Mouse (Mus musculus): ENCODE data around the gene Zfp106. TPM values are rescaled to one million over a fixed set of nuclear protein-coding genes. Genes with fewer than 3 reads are reported as not detected.

Gene Zfp106
- total RNA-seq, 2 experiments from 2014 or later: 169 to 182 TPM

- no peak for TF ChIP-seq CTCF (IDR thresholded peaks at IDR 0.05)
- intact Hi-C loops (cut with DNase I): no loop called here
- no peak for DNase-seq (ENCODE audit: extremely low spot score in 1 of 2, low spot score in 2 of 2)
- Histone ChIP-seq H3K4me3 (no peak overlapping the region), H3K27ac (no peak overlapping the region)
Measured at GRCm38 (mm10) chr2:120496511-120496910, 67.1 kb downstream of the Zfp106 start.

GRCm38 (mm10) chr2:120493254-120493653, 70.4 kb downstream of the Zfp106 start:
- no peak for TF ChIP-seq CTCF (IDR thresholded peaks at IDR 0.05)
- intact Hi-C loops (cut with DNase I): no loop called here
- no peak for DNase-seq (ENCODE audit: extremely low spot score in 1 of 2, low spot score in 2 of 2)
- Histone ChIP-seq H3K27ac (no peak overlapping the region), H3K4me3 (no peak overlapping the region)

- no peak overlapping the region for H3K4me3 ChIP-seq
- intact Hi-C loops (cut with DNase I): no loop called here
- H3K27ac ChIP-seq: no peak overlapping the region
- DNase-seq (ENCODE audit: extremely low spot score in 1 of 2, low spot score in 2 of 2): no peak
- no peak for TF ChIP-seq CTCF (IDR thresholded peaks at IDR 0.05)
Measured at GRCm38 (mm10) chr2:120484241-120484640, 79.4 kb downstream of the Zfp106 start.

GRCm38 (mm10) chr2:120482506-120483389, 80.9 kb downstream of the Zfp106 start:
- intact Hi-C loops (cut with DNase I): no loop called here

DNA sequence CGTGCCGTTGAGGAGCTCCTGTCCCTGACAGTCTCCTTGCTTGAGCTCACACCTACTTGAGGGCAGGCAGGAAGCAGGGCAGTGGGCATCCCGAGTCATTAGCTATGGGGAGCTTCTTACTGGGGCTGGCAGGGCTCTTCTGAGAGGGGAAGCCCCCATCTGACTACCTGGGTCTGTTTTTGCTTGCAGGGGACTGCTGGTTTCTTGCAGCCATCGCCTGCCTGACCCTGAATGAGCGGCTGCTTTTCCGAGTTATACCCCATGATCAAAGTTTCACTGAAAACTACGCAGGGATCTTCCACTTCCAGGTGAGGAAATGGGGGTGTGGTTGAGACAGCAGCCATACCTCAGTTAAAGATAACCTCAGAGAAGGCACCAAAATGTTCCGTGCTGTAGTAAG, 81.7 kb downstream of the Zfp106 start:
- no peak for TF ChIP-seq CTCF (IDR thresholded peaks at IDR 0.05)
- no peak for DNase-seq (ENCODE audit: extremely low spot score in 1 of 2, low spot score in 2 of 2)
- Histone ChIP-seq H3K4me3 (no peak overlapping the region), H3K27ac (no peak overlapping the region)
- intact Hi-C loops (cut with DNase I): no loop called here

More at GRCm38 (mm10) chr2:120482506-120483389, 80.9 kb downstream of the Zfp106 start:
- Histone ChIP-seq H3K4me3 (no peak overlapping the region), H3K27ac (no peak overlapping the region)
- no peak for DNase-seq (ENCODE audit: extremely low spot score in 1 of 2, low spot score in 2 of 2)
- no peak for TF ChIP-seq CTCF (IDR thresholded peaks at IDR 0.05)

GRCm38 (mm10) chr2:120478600-120478999, 85.0 kb downstream of the Zfp106 start:
- intact Hi-C loops (cut with DNase I): loop anchor here (1.0 kb wide), 1 partner anchor 192 kb away; no protein-coding TSS in a partner anchor
- Histone ChIP-seq H3K27ac (no peak overlapping the region), H3K4me3 (no peak overlapping the region)
- peak; percentile 71 for TF ChIP-seq CTCF (IDR thresholded peaks at IDR 0.05)
- peak; percentile 53 to 62 for DNase-seq (ENCODE audit: extremely low spot score in 1 of 2, low spot score in 2 of 2)

DNA sequence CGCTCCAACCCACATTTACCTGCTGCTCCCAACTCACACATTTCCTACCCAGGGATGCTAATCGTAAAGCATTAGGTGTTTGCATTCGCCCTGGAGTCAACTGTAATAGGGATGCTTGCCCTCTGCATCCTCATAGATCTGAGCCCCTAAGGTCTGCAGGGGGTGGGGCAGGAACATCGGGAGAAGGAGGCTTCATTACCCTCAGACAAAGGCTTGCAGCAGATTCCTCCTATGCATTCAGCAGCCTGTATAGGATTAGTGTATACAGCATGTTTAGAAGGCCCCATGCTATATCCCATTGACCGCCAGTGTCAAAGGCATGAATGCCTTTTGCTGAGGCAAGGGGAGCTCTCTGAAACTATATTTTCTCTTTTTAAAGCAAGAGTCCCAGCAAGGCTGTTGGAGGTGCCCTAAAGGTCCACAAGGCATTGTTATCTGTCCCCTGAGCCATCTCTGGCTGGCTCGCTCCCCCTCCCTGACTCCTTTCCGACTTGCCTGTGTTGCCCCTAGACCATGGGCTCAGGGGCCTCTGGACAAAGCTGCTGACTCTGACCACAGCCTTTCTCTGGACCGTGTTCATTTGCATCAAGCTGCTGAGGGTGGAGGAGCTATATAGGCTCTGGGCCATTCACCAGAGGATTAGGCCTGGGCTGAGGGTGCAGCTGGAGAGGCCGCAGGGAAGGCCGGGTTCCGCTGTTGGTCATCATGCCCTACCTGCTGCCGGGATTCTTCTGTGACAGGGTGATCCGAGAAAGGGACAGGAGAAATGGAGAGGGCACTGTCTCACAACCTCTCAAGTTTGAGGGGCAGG, 87.2 kb downstream of the Zfp106 start:
- no peak for TF ChIP-seq CTCF (IDR thresholded peaks at IDR 0.05)
- intact Hi-C loops (cut with DNase I): no loop called here
- H3K4me3 ChIP-seq: no peak overlapping the region
- H3K27ac ChIP-seq: no peak overlapping the region
- no peak for DNase-seq (ENCODE audit: extremely low spot score in 1 of 2, low spot score in 2 of 2)

DNA sequence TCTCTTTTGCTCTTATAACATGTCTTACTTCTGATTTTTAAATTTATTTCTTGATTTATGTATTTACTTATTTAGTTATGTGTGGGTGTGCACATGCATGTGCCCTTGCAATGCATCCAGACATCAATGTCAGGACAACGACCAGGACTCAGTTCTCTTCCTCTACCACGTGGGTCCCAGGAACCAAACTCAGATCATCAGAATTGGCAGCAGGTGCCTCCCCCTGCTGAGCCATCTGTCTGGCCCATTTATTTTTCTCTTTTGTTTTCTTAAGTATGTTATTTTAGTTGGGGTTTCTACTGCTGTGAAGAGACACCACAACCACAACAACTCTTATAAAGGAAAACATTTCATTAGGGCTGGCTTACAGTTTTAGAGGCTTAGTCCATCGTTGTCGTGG, 92.8 kb downstream of the Zfp106 start:
- H3K4me3 ChIP-seq: no peak overlapping the region
- no peak overlapping the region for H3K27ac ChIP-seq
- DNase-seq (ENCODE audit: extremely low spot score in 1 of 2, low spot score in 2 of 2): no peak
- intact Hi-C loops (cut with DNase I): no loop called here
- TF ChIP-seq CTCF (IDR thresholded peaks at IDR 0.05): no peak

- Histone ChIP-seq H3K27ac (no peak overlapping the region), H3K4me3 (no peak overlapping the region)
- intact Hi-C loops (cut with DNase I): no loop called here
- DNase-seq (ENCODE audit: extremely low spot score in 1 of 2, low spot score in 2 of 2): no peak
- no peak for TF ChIP-seq CTCF (IDR thresholded peaks at IDR 0.05)
Measured at GRCm38 (mm10) chr2:120469715-120470114, 93.9 kb downstream of the Zfp106 start.

- intact Hi-C loops (cut with DNase I): no loop called here
- H3K4me3 ChIP-seq: no peak overlapping the region
- no peak overlapping the region for H3K27ac ChIP-seq
- TF ChIP-seq CTCF (IDR thresholded peaks at IDR 0.05): no peak
- no peak for DNase-seq (ENCODE audit: extremely low spot score in 1 of 2, low spot score in 2 of 2)
Measured at GRCm38 (mm10) chr2:120469220-120469619, 94.4 kb downstream of the Zfp106 start.

GRCm38 (mm10) chr2:120468011-120468410, 95.6 kb downstream of the Zfp106 start:
- TF ChIP-seq CTCF (IDR thresholded peaks at IDR 0.05): no peak
- no peak overlapping the region for H3K27ac ChIP-seq
- H3K4me3 ChIP-seq: no peak overlapping the region
- intact Hi-C loops (cut with DNase I): no loop called here
- DNase-seq (ENCODE audit: extremely low spot score in 1 of 2, low spot score in 2 of 2): no peak

- no peak overlapping the region for H3K27ac ChIP-seq
- TF ChIP-seq CTCF (IDR thresholded peaks at IDR 0.05): no peak
- intact Hi-C loops (cut with DNase I): no loop called here
- no peak overlapping the region for H3K4me3 ChIP-seq
- no peak for DNase-seq (ENCODE audit: extremely low spot score in 1 of 2, low spot score in 2 of 2)
Measured at GRCm38 (mm10) chr2:120465397-120465785, 98.3 kb downstream of the Zfp106 start.

All from left cerebral cortex, adult 2 months (tissue).